Mouse (Mus musculus) gastrocnemius, postnatal 14 days (tissue): ENCODE data around the gene Chpf2. TPM values are rescaled to one million over a fixed set of nuclear protein-coding genes. Genes with fewer than 3 reads are reported as not detected.

Source experiments
- DNase-seq: peaks from one replicate; pipeline ENCODE4 v3.0.0; 2021; ENCODE audit warnings: mixed read lengths
- intact Hi-C: fragments of 180-260 bp; cut with DNase I; formaldehyde crosslinking; loops from one replicate; pipeline ENCODE4 v1.15.1; 2025; ENCODE audit warnings: low total_unique reads
- microRNA-seq, 2 experiments: library from miRNA; unstranded; fragments of <30 nt; microRNA quantifications; one replicate each; pipeline ENCODE4 v1.2.0; 2021
- total RNA-seq, 2 experiments: library from RNA; stranded (reverse); gene quantifications; 2 replicates each; pipeline ENCODE4 v1.2.3; 2021

Gene Chpf2
- total RNA-seq, 2 experiments from 2014 or later: 15.8 to 17.9 TPM

- DNase-seq: peak; percentile 50
- intact Hi-C loops: no loop called here
Observed at GRCm38 (mm10) chr5:24623986-24624821, 37.7 kb downstream of the Chpf2 start, which contains the start of gene Smarcd3. Gene Smarcd3, minus strand, starts transcription at chr5:24624411.

GRCm38 (mm10) chr5:24624822-24625120 is 38.2 kb downstream of the Chpf2 start:
- no peak for DNase-seq

GRCm38 (mm10) chr5:24629712-24630111 is 43.2 kb downstream of the Chpf2 start:
- intact Hi-C loops: no loop called here

More at GRCm38 (mm10) chr5:24624822-24625120, 38.2 kb downstream of the Chpf2 start:
- intact Hi-C loops: no loop called here

GRCm38 (mm10) chr5:24635093-24635492 is 48.6 kb downstream of the Chpf2 start:
- no peak for DNase-seq
- intact Hi-C loops: no loop called here

More at GRCm38 (mm10) chr5:24629712-24630111, 43.2 kb downstream of the Chpf2 start:
- no peak for DNase-seq

GRCm38 (mm10) chr5:24635526-24636141 is 49.1 kb downstream of the Chpf2 start:
- intact Hi-C loops: no loop called here
- no peak for DNase-seq

GRCm38 (mm10) chr5:24636987-24637386 is 50.4 kb downstream of the Chpf2 start:
- intact Hi-C loops: no loop called here
- DNase-seq: no peak

GRCm38 (mm10) chr5:24638131-24638530 is 51.6 kb downstream of the Chpf2 start:
- intact Hi-C loops: no loop called here
- no peak for DNase-seq

- intact Hi-C loops: no loop called here
- no peak for DNase-seq
Observed at GRCm38 (mm10) chr5:24639081-24639480, 52.5 kb downstream of the Chpf2 start.

Small RNA genes lying within 50 kb of the gene (microRNA-seq; reads per million reads assigned to microRNA genes)
- 169 to 173 reads per million in 2 experiments for gene Mir671

Other genes starting within 250 kb of the Chpf2 start
- 1 to 10 TPM; 1.8 to 4.2 TPM for gene Kcnh2, start 235.1 kb upstream of the Chpf2 start, total RNA-seq
- 10 to 100 TPM in 1 of 2 experiments, 1 to 10 TPM in 1; 8.6 to 10.6 TPM for gene Nos3, start 221.9 kb upstream of the Chpf2 start, total RNA-seq
- gene Atg9b, start 194.6 kb upstream of the Chpf2 start, total RNA-seq: under 1 TPM; 0.11 to 0.14 TPM
- gene Abcb8, start 193.1 kb upstream of the Chpf2 start, total RNA-seq: 10 to 100 TPM; 36.2 to 43.6 TPM
- gene Asic3, start 173.3 kb upstream of the Chpf2 start, total RNA-seq: under 1 TPM in 1 of 2 experiments, not detected in 1; 0.29 TPM
- gene Cdk5, start 163.2 kb upstream of the Chpf2 start, total RNA-seq: 10 to 100 TPM; 12.4 to 13.4 TPM
- gene Slc4a2, start 162.9 kb upstream of the Chpf2 start, total RNA-seq: 10 to 100 TPM; 21.7 to 22.8 TPM
- gene Fastk, start 141.5 kb upstream of the Chpf2 start, total RNA-seq: 100 to 1,000 TPM; 132 to 146 TPM
- 10 to 100 TPM; 11.4 to 13.7 TPM for gene Tmub1, start 138.9 kb upstream of the Chpf2 start, total RNA-seq
- gene Agap3, start 134.6 kb upstream of the Chpf2 start, total RNA-seq: 10 to 100 TPM; 44.7 to 49.8 TPM
- gene Gbx1, start 59.5 kb upstream of the Chpf2 start, total RNA-seq: not detected
- 10 to 100 TPM; 36.2 to 38.4 TPM for gene Asb10, start 45.8 kb upstream of the Chpf2 start, total RNA-seq
- gene 4931409K22Rik, start 29.9 kb upstream of the Chpf2 start, total RNA-seq: not detected
- 10 to 100 TPM; 78.5 to 84.4 TPM for gene Abcf2, start 9.3 kb upstream of the Chpf2 start, total RNA-seq
- 100 to 1,000 TPM in 1 of 2 experiments, 10 to 100 TPM in 1; 95.1 to 113 TPM for gene Smarcd3, start 37.7 kb downstream of the Chpf2 start, total RNA-seq
- gene Nub1, start 98.8 kb downstream of the Chpf2 start, total RNA-seq: 10 to 100 TPM; 21.7 to 23.6 TPM
- gene Wdr86, start 144.0 kb downstream of the Chpf2 start, total RNA-seq: under 1 TPM; 0.07 to 0.35 TPM
- gene Crygn, start 171.3 kb downstream of the Chpf2 start, total RNA-seq: 1 to 10 TPM in 1 of 2 experiments, not detected in 1; 1.7 TPM